Mouse (Mus musculus) gastrocnemius, adult 18-20 months (tissue): ENCODE measurements around the gene Nlrp4f. TPM values are rescaled to one million over a fixed set of nuclear protein-coding genes. Genes with fewer than 3 reads are reported as not detected.
A peak's percentile ranks its signal among the peaks of the same experiment; 100 is the strongest.

ENCODE experiments used
- DNase-seq: peaks from one replicate; pipeline ENCODE4 v3.0.0; 2021; ENCODE audit warnings: low spot score
- long read RNA-seq, 2 experiments: library from polyadenylated mRNA; stranded (forward); transcript quantifications; one replicate each; pipeline ENCODE4 v2.0.0; 2021
- total RNA-seq, 2 experiments: library from RNA; stranded (reverse); gene quantifications; 2 replicates each; pipeline ENCODE4 v1.2.3; 2021

Gene Nlrp4f
- total RNA-seq = under 1 TPM in 1 of 2 experiments, not detected in 1; 0.16 TPM
- long read RNA-seq, experiment 1 = 0 reads
- long read RNA-seq, experiment 2 = 0 reads

DNA sequence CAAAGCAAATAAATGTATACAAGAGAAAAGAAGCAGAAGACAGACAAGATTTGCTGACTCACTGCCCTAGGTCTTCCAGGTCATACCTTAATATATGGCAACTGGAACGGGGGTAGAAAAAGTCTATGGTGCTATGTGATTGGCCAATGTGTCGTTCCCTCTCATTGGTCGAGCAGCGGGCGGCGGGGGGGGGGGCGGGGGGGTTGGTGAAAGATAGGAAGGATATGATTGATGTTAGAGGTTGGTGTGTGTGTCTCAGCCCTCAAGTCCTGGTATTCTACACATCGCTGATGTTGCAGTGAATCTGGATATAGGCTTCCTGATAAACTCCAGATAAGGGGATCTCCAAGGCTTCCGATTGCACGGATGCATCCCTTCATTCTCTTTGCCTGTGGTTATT lies at the start of gene Nlrp4f:
Gene Nlrp4f, minus strand, starts transcription at position 101 of the 400 bp plus-strand sequence.
- DNase-seq = no peak

DNA sequence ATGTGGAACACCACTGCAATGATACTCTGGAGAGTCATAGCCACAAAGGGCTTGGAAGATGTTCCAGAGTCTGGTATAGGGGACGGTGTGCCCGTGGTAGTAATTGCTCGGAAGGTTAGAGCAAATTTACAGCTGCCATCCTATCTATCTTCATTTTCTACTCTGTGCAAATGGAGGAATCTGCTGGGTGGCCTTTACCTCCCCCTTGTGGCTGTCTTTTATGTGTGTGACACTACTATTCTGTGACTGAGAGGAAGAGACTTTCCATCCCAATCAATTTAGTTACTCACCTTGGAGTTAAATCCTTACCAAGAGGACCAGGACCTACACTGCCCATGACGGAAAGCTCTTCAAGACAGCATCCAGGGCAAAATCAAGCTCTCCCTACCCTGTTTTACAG lies 37.5 kb upstream of the Nlrp4f start:
- DNase-seq = no peak

DNA sequence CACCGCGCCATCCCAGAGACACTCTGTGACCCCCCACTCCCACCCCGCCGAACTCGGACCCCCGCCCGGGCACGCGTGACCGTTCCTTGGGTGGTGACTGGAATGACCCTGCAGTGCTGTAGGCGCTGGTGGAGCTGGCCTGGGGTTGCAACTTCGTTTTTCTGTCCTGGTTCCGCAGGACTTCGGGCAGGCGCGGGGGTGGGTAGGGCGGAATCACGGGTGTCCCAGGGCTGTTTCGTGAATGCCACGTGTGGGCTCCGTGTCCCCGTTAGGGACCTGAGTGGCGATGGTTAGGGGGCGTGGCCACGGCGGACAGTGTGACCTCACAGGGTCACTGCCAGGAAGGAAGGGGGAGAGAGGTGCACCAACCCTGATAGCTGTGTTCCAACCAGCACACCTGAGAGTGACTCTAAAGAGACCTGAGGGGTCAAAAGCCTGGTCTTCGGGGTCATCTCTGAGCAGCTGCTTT lies 36.6 kb upstream of the Nlrp4f start:
- no peak for DNase-seq

DNA sequence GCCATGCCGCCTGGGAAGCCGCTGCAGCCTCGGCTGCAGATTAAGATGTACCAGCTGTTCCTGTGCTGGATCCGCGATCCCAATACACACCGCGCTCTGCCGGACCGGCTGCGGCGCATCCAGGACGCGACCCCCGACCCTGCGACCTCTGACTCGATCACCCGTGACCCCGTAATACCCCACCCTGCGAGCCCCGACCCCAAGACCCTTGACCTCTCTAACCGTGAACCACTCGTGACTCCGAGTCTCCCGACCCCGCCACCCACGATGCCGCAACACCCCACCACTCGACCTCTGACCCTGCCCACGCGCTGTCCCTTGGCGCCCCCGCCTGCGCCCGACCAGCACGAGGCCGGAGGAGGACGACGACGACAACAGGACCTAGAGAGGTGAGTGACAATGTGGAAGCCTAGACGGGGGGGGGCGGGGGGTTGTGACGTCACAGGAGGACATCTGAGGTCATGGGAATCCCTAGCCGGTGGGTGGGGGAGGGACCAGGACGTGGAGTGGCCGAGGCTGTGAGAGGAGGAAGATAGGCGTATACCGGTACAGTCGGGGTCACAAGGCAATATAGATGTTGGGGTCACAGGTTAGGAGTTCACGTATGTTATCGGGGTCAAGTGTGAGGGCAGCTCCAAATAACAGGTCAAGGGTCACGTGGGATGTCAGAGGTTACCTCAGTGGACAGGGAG lies 36.0 kb upstream of the Nlrp4f start:
- no peak for DNase-seq

DNA sequence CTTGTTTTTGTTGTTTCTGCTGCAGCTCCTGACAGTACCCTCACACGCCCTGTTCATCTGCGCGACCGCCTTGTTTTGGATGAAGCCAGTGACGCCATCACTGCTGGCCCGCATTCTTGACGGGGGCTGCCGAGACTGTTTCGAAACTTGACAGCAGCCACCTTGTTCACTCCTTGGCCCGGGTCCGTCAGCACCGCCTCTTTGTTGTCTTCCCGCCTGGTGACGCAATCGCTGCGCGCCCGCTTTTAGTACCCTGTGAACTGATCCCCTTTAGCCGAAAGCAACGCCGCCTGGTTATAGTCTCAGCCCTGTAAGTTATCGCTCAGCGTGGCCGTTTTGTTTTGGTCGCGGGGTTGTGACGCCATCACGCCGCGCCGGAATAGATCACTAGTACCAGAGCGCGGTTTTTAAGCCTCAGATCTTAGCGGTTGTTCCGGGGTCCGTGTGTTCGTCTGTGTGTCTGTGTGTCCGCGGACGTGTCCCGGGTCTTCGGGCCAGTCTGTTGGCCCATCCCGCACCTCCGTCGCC lies 35.4 kb upstream of the Nlrp4f start:
- peak; percentile 90 for DNase-seq

DNA sequence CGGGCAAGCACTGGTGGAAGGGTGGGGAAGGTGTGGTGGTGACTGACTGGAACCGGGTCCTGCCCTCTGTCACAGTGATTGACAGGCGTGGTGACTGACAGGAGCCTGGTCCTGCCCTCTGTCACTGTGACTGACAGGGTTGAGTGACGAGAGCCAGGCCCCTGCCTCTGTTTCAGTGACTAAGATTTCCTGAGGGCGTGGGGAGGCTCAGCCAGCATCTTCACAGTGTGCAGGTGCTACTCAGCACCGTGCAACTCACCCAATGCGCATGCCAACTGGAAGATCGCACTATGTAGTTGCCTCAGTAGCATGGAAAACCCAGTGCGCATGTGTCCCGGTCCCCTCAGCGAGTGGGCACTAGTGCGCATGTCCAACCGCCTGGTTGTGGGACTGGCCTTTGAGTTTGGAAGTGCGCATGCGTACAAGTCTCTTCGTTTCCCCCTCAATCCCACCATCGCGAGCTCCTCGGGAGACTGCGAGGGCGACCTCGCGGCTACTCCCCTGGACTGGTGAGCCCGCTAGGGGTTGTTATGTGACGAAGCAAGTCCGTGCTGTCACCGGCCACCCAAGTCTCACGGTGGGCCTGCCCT lies 34.8 kb upstream of the Nlrp4f start:
- DNase-seq = peak; percentile 95

DNA sequence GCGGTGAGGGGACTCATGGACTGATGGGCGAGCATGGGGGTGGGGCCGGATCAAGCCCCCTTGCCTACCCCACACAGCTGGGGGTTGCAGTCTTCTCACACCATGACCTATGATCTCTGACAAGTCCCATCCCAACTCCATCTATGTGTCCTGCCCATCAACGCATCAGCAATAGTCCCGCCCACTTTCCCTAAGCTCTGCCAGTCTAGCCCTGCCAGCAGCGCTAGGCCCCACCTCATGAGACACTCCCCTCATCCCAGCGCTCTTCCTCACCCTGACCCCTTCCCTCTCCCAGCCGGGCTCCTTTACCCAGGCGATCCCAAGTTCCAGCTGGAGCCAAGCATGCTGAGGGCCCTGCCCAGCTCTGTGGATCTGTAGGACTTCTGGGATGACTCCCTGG lies 31.4 kb upstream of the Nlrp4f start:
- no peak for DNase-seq

DNA sequence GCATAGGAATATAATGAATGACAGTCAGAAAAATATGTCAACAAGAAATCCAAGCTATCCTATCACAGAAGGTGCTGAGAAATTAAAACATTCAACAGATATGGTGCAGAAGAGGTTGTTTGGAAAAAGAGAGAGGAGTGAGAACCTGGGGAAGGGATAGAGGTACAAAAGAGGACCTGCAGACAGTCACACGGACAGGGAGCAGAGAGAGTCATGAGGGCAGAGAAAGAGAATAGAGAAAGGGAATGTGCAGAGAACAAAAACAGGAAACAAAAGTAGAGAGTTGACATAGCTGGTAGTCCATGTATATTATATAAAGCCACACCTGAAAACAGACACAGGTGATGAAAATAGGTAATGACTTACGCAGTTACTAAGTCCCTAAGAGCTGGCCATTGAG lies 20.9 kb upstream of the Nlrp4f start:
- DNase-seq = no peak

DNA sequence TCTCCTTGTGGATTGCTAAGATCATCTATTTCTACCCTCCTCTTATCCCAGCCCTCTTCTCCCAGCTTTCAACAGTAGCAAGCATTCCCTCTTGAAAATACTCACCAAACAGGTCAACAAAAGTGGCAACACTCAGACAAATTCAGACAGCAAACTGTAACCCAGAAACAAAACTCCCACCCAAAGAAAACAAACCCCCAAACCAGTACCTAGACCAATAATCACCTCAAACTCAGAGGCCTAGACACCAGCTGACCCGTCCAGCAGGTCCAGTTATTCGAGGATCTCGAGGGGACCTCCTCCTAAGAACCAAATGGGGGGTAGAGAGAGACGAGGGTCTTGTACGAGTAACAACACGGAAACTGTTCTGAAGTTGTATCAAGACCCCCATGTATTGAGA lies 20.2 kb upstream of the Nlrp4f start:
- DNase-seq = no peak

DNA sequence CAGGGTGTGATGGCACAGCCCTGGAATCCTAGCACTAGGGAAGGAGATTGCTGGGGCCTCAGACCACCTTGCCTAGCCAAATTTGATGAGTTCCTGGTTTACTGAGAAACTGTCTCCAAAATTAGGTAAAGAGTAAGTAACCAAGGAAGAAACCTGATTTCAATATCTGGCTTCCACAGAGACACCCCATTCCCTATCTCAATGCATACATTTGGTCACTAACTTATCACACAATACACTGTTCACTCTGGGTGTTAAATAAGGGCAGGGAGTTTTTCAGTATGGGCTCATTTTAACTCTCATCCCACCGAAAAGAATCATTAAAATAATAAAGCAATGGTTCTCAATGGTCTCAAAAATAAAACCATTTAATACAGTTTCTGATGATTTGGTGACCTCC lies 5.1 kb downstream of the Nlrp4f start:
- DNase-seq = no peak

DNA sequence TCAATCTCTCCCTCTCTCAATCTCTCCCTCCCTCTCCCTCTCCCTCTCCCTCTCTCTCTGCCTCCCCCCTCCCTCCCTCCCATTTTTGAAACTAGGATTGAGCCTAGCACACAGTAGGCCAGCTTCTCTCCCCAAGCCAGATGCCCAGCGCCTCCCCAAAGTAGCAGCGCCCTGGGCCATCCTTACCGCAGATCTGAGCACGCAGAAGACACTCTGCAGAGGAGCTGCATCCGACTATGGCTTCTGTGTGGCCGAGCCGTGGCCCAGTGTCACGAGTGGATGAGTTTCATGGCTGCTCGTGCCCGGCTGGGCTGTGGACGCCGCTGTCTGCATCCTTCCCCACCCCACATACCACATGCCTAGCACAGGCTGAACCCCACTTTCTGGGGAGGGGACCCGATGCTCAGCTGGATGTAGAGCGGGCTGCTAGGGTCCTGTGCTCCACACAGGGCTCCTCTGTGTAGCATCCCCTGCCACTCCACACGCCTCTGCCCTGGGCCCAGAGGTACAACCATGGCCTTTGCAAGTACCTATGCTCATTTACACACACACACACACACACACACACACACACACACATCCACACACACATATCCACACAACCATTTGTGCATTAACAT lies 29.2 kb downstream of the Nlrp4f start:
- no peak for DNase-seq

DNA sequence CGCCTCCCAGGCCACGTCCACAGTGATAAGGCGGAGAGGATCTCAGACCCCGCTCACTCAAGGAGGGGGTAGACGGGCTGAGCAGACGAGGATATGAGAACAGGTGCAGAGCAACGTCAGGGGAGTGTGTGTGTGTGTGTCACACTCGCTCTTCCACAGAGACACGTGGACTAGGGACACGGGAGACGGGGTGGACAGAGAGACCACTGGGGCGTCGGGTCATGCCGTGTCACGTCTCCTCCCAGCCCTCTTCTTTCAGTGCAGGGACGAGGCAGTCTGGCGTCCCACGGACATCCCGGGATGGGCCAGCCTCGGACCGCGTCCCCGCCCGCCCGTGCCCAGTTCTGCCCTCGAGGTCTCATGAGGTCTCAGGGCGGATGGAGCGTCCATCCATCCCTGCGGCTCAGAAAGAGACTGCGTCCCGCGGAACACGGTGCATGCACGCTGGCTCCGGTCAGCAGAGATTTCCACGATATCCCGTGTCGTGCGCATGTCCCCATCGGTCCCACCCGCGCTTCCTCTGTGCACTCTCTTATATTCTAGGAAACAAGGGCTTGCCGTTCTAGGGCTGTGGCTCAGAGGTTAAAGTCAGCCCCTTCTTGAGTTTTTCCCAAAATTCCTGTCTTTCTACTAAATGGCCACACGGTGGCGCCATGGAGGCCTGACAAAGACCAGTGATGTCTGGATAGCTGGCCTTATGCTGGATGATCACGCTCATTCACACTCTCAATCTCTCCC lies 29.9 kb downstream of the Nlrp4f start:
- DNase-seq = peak; percentile 4

DNA sequence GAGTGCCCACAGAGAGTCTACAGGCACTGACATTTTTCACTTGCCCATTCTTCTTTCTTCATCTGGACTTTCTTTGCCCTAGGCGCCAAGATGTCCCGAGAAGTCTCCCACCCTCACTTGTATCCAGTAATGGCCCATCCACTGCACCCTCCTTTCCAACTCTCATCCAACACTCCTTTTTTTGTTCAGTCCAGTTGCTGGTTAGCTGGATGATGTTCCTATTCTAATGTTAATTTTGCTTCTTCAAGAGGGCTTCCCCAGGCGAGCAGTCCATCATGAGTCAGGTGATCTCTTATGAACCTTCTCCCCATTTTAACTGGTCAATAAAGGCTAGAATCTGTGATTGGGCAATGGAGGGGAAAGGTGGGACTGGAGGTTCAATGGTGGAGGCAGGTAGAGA lies 31.7 kb downstream of the Nlrp4f start:
- DNase-seq = no peak

DNA sequence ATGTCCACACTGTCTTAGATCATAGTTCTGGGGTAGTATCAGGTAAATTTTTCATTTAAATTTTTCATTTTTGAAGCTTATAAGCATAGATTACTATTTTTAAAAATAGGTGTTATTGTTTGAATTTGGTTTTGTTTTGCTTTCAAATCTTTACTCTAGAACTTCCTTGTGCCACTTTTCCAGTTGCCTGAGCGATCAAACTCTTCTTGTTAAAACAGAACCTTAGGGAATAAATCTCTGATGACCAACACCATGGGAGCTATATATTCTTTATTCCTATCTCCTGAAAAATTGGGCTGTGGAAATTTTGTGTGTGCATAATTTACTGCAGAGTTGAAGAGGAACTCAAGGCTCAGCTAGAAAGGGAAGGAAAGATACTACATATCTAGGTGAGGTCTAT lies 55.8 kb downstream of the Nlrp4f start, which contains the start of gene Olfr466:
Gene Olfr466, plus strand, starts transcription at position 301 of the 400 bp plus-strand sequence.
- DNase-seq = no peak

DNA sequence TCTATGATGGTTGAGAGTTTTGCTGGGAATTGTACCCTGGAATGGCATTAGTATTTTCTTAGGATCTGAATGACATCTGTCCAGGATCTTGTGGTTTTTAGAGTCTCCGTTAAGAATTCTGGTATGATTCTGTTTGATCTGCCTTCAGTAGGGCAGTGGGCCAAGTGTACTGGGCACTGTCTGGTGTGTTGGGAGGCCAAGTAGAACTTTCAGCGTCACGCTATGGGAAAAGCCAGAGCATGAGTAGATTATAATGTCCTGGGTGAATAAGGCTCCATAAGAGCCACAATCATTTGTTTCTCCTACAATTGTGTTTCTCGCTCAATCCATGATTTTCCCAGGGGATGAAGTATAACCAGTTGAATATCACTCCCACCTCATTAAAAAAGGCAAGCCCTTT lies 68.0 kb downstream of the Nlrp4f start, which contains the start of gene Olfr465-ps1:
Gene Olfr465-ps1, plus strand, starts transcription at position 301 of the 400 bp plus-strand sequence.
- no peak for DNase-seq

Other genes with a start within 250 kb of the Nlrp4f start
- not detected for gene Spata31d1c, start 172.9 kb downstream of the Nlrp4f start, total RNA-seq
- gene Prss47, start 153.2 kb downstream of the Nlrp4f start, total RNA-seq = not detected
- 1 to 10 TPM; 6.6 to 9.4 TPM for gene Mfsd14b, start 93.0 kb downstream of the Nlrp4f start, total RNA-seq
- not detected for gene Olfr465-ps1, start 67.9 kb downstream of the Nlrp4f start, total RNA-seq
- gene Olfr466, start 55.7 kb downstream of the Nlrp4f start, total RNA-seq = not detected
- not detected for gene Gm10775, start 53.6 kb upstream of the Nlrp4f start, total RNA-seq
- gene Zfp369, start 72.8 kb upstream of the Nlrp4f start, total RNA-seq = 1 to 10 TPM; 8.0 to 9.0 TPM